Mouse (Mus musculus) cerebellum, adult 9-10 months (tissue): ENCODE data around the gene Zfhx3.

Experiments
- DNase-seq: peaks from one replicate; pipeline ENCODE4 v3.0.0; 2022

Gene Zfhx3

GRCm38 (mm10) chr8:108819826-108820225, 877.4 kb downstream of the Zfhx3 start:
- no peak for DNase-seq

- no peak for DNase-seq
Observed at GRCm38 (mm10) chr8:108820634-108821033, 878.2 kb downstream of the Zfhx3 start.

GRCm38 (mm10) chr8:108822841-108823266, 880.4 kb downstream of the Zfhx3 start:
- no peak for DNase-seq

GRCm38 (mm10) chr8:108824049-108824448, 881.6 kb downstream of the Zfhx3 start:
- no peak for DNase-seq

GRCm38 (mm10) chr8:108826414-108826813, 884.0 kb downstream of the Zfhx3 start:
- no peak for DNase-seq

- DNase-seq: no peak
Observed at GRCm38 (mm10) chr8:108827428-108827827, 885.0 kb downstream of the Zfhx3 start.

- DNase-seq: peak; percentile 23
Observed at GRCm38 (mm10) chr8:108829305-108829717, 886.9 kb downstream of the Zfhx3 start.

GRCm38 (mm10) chr8:108835143-108835542, 892.7 kb downstream of the Zfhx3 start:
- DNase-seq: no peak

GRCm38 (mm10) chr8:108837788-108838187, 895.3 kb downstream of the Zfhx3 start:
- no peak for DNase-seq

- no peak for DNase-seq
Observed at GRCm38 (mm10) chr8:108838761-108839160, 896.3 kb downstream of the Zfhx3 start.

- no peak for DNase-seq
Observed at GRCm38 (mm10) chr8:108842307-108842706, 899.9 kb downstream of the Zfhx3 start.

- DNase-seq: no peak
Observed at GRCm38 (mm10) chr8:108846174-108846573, 903.7 kb downstream of the Zfhx3 start.

GRCm38 (mm10) chr8:108846827-108847226, 904.4 kb downstream of the Zfhx3 start:
- no peak for DNase-seq

GRCm38 (mm10) chr8:108847356-108847755, 904.9 kb downstream of the Zfhx3 start:
- no peak for DNase-seq

- DNase-seq: no peak
Observed at GRCm38 (mm10) chr8:108848484-108848883, 906.0 kb downstream of the Zfhx3 start.

GRCm38 (mm10) chr8:108853028-108853427, 910.6 kb downstream of the Zfhx3 start:
- no peak for DNase-seq

GRCm38 (mm10) chr8:108854444-108855102, 912.1 kb downstream of the Zfhx3 start:
- DNase-seq: no peak

GRCm38 (mm10) chr8:108859001-108859400, 916.6 kb downstream of the Zfhx3 start:
- no peak for DNase-seq

- DNase-seq: no peak
Observed at GRCm38 (mm10) chr8:108859983-108860382, 917.5 kb downstream of the Zfhx3 start.

GRCm38 (mm10) chr8:108863440-108863839, 921.0 kb downstream of the Zfhx3 start:
- DNase-seq: no peak

- DNase-seq: no peak
Observed at GRCm38 (mm10) chr8:108866430-108866829, 924.0 kb downstream of the Zfhx3 start.

GRCm38 (mm10) chr8:108867482-108868258, 925.2 kb downstream of the Zfhx3 start:
- no peak for DNase-seq

GRCm38 (mm10) chr8:108868259-108869090, 926.0 kb downstream of the Zfhx3 start:
- DNase-seq: no peak
